8 mouse cellular contexts compared by ENCODE assay signal in genomic region chr8:122460524-122461472, GRCm38 (mm10). TPM values are rescaled to one million over a fixed set of nuclear protein-coding genes. Genes with fewer than 3 reads are reported as not detected.
DNase-seq lines count a peak whose midpoint lies in the region; ATAC-seq lines count a peak whose summit lies in the region.

TSS of gene Snai3 (minus strand) at chr8:122460733.

- H3K27ac ChIP-seq in embryonic facial prominence, embryonic 12.5 days = 0 out of 2 replicates have a peak within 1 kb of the TSS, but pooled peaks have one; percentile 36

- H3K9me3 ChIP-seq in embryonic facial prominence, embryonic 12.5 days = no peaks in the 10 kb centered on the region

- peak within 1 kb of the TSS; percentile 5; the same call in 1 of the 2 replicates for H3K9ac ChIP-seq in embryonic facial prominence, embryonic 12.5 days

- intact Hi-C loops in heart, postnatal 10 days (cut with DNase I) = no loop called here
- intact Hi-C loops in left cerebral cortex, postnatal 14 days (cut with DNase I) = no loop called here

- H3K27me3 ChIP-seq in embryonic facial prominence, embryonic 12.5 days = peaks cover 69% of the 10 kb centered on the region

- H3K4me1 ChIP-seq in embryonic facial prominence, embryonic 12.5 days = peaks cover 12% of the 10 kb centered on the region

- 3% methylated on average over 56 of the region's 56 CpGs for WGBS in embryonic facial prominence, embryonic 12.5 days

- H3K4me2 ChIP-seq in embryonic facial prominence, embryonic 12.5 days (replicated peaks) = peak within 1 kb of the TSS; percentile 57

- peaks cover 9% of the 10 kb centered on the region; the same call in 1 of the 2 replicates for H3K36me3 ChIP-seq in embryonic facial prominence, embryonic 12.5 days

- H3K4me3 ChIP-seq in embryonic facial prominence, embryonic 12.5 days = peak within 1 kb of the TSS; percentile 29

- peak; percentile 68 for ATAC-seq in embryonic facial prominence, embryonic 12.5 days (ENCODE audit: insufficient number of reproducible peaks, insufficient read depth, low FRiP score, low TSS enrichment)

- DNase-seq in 416B (ENCODE audit: low read depth) = peak; percentile 57
- peak; percentile 59 for DNase-seq in T-cell, adult 2 months (ENCODE audit: low spot score)
- DNase-seq in heart, postnatal 10 days = peak; percentile 50 to 55
- peak; percentile 72 to 85 for DNase-seq in kidney, postnatal 4 days
- DNase-seq in mesoderm, embryonic 11.5 days (ENCODE audit: low read depth, low spot score) = peak; percentile 54
- DNase-seq in spleen, postnatal 4 days (ENCODE audit: low spot score in 2 of 2) = peak; percentile 62 to 81
- no peak for DNase-seq in left cerebral cortex, postnatal 14 days (ENCODE audit: low spot score in 2 of 2)

RNA-seq across cellular contexts. Expression of gene Snai3, which starts in this region (rescaled TPM):
- polyA plus RNA-seq in embryonic facial prominence, embryonic 12.5 days (2016; fragmentation: Nextera tagmentation; extraction: Ambion mirVana) = 0.45 and 0.73 TPM in 2 replicates
- total RNA-seq in heart, postnatal 10 days (2021) = under 1 TPM; 0.52 to 0.53 TPM
- not detected for total RNA-seq in left cerebral cortex, postnatal 14 days (2021)

Comparison
In these comparisons a context has a peak if more than half of its experiments do, and no peak if none do; other contexts are left out.
1. Peak in ATAC-seq, H3K4me3 ChIP-seq, H3K27ac ChIP-seq, H3K9ac ChIP-seq and H3K4me2 ChIP-seq in embryonic facial prominence, embryonic 12.5 days; RNA of the gene not detected or under 1 TPM.
2. Peak in DNase-seq in heart, postnatal 10 days; RNA of the gene not detected or under 1 TPM.
3. DNase-seq: peak in 416B (single experiment), T-cell, adult 2 months (single experiment), kidney, postnatal 4 days (2 of 2), mesoderm, embryonic 11.5 days (single experiment) and spleen, postnatal 4 days (2 of 2); none in left cerebral cortex, postnatal 14 days (0 of 2).